Mouse (Mus musculus) myocyte (in vitro differentiated cells): ENCODE results near the gene Pfdn4. TPM values are rescaled to one million over a fixed set of nuclear protein-coding genes. Genes with fewer than 3 reads are reported as not detected.

ENCODE experiments used
- H3K27me3 ChIP-seq: one replicate; pipeline ENCODE4 v1.6.1; 2011; ENCODE audit not compliant: control insufficient read depth, insufficient read depth, insufficient read length
- H3K36me3 ChIP-seq: one replicate; pipeline ENCODE4 v1.6.1; 2011; ENCODE audit not compliant: control insufficient read depth, insufficient read depth
- H3K4me2 ChIP-seq: one replicate; pipeline ENCODE4 v1.6.1; 2011; ENCODE audit warnings: low read depth, control low read depth
- H3K4me3 ChIP-seq: one replicate; pipeline ENCODE4 v1.5.1; 2011; ENCODE audit warnings: mild to moderate bottlenecking, control low read depth, moderate library complexity
- H3K79me2 ChIP-seq: one replicate; pipeline ENCODE4 v1.6.1; 2011; ENCODE audit not compliant: control insufficient read depth, insufficient read depth
- H3ac ChIP-seq: one replicate; pipeline ENCODE4 v1.6.1; 2011; ENCODE audit not compliant: control insufficient read depth, insufficient read length
- CEBPB ChIP-seq: IDR thresholded peaks from 2 replicates; pipeline ENCODE4 v1.6.1; 2011; ENCODE audit warnings: mild to moderate bottlenecking, moderate library complexity; ENCODE audit not compliant: poor library complexity, insufficient read depth, severe bottlenecking
- E2F4 ChIP-seq: IDR thresholded peaks from one replicate; pipeline ENCODE4 v1.6.1; 2011; ENCODE audit warnings: mild to moderate bottlenecking, control low read depth, moderate library complexity; ENCODE audit not compliant: insufficient read depth
- MAX ChIP-seq: IDR thresholded peaks from one replicate; pipeline ENCODE4 v1.6.1; 2011; ENCODE audit warnings: low read depth, mild to moderate bottlenecking, control low read depth
- MYOD1 ChIP-seq, 3 experiments: IDR thresholded peaks; one replicate each; pipeline ENCODE4 v1.6.1; 2011; ENCODE audit warnings: control low read depth in 2 of 3, low read depth in 2 of 3, mild to moderate bottlenecking in 2 of 3, moderate library complexity in 1 of 3; ENCODE audit not compliant: insufficient read length in 2 of 3, control insufficient read depth in 1 of 3
- MYOG ChIP-seq, 3 experiments: IDR thresholded peaks; one replicate each; pipeline ENCODE4 v1.6.1; 2011; ENCODE audit warnings: control low read depth in 2 of 3, low read depth in 2 of 3, mild to moderate bottlenecking in 2 of 3; ENCODE audit not compliant: insufficient read length in 2 of 3, control insufficient read depth in 1 of 3, insufficient read depth in 1 of 3
- POLR2A ChIP-seq: IDR thresholded peaks from one replicate; pipeline ENCODE4 v1.6.1; 2011; ENCODE audit warnings: low read depth, mild to moderate bottlenecking, control low read depth, moderate library complexity; ENCODE audit not compliant: insufficient read length
- POLR2AphosphoS2 ChIP-seq: IDR thresholded peaks from one replicate; pipeline ENCODE4 v1.6.1; 2011; ENCODE audit warnings: low read depth, control low read depth; ENCODE audit not compliant: insufficient read length
- REST ChIP-seq: IDR thresholded peaks from one replicate; pipeline ENCODE4 v1.6.1; 2011; ENCODE audit warnings: mild to moderate bottlenecking, control low read depth, moderate library complexity; ENCODE audit not compliant: insufficient read depth, insufficient read length
- SRF ChIP-seq: IDR thresholded peaks from one replicate; pipeline ENCODE4 v1.6.1; 2011; ENCODE audit warnings: low read depth; ENCODE audit not compliant: control insufficient read depth, insufficient read length
- TCF12 ChIP-seq: IDR thresholded peaks from one replicate; pipeline ENCODE4 v1.6.1; 2011; ENCODE audit warnings: mild to moderate bottlenecking, control low read depth; ENCODE audit not compliant: poor library complexity, insufficient read depth, severe bottlenecking
- TCF3 ChIP-seq: IDR thresholded peaks from one replicate; pipeline ENCODE4 v1.6.1; 2011; ENCODE audit warnings: low read depth, control low read depth; ENCODE audit not compliant: insufficient read length
- USF1 ChIP-seq: IDR thresholded peaks from one replicate; pipeline ENCODE4 v1.6.1; 2011; ENCODE audit warnings: low read depth, mild to moderate bottlenecking, control low read depth, moderate library complexity
- polyA plus RNA-seq: library from polyadenylated mRNA; unstranded; fragments of >200 nt; fragmentation: generic; extraction: Trizol; gene quantifications from one replicate; pipeline ENCODE4 v1.2.1, GENCODE M21; 2012; ENCODE audit warnings: missing spikeins

Pfdn4 gene
- polyA plus RNA-seq, 1 experiment = 34.0 TPM

- TF ChIP-seq CEBPB = no peak
- no peak for TF ChIP-seq MYOD1 (IDR thresholded peaks at IDR 0.05; ENCODE audit: control insufficient read depth in 1 of 3, insufficient read length in 2 of 3, low read depth in 2 of 3)
- TF ChIP-seq E2F4 = no peak
- TF ChIP-seq POLR2AphosphoS2 = no peak
- no peak for TF ChIP-seq REST
- TF ChIP-seq TCF3 = no peak
- TF ChIP-seq USF1 = no peak
- no peak for TF ChIP-seq SRF
- no peak for TF ChIP-seq TCF12
- no peak for TF ChIP-seq MAX
- TF ChIP-seq POLR2A = no peak
- no peak for TF ChIP-seq MYOG (IDR thresholded peaks at IDR 0.05; ENCODE audit: control insufficient read depth in 1 of 3, insufficient read depth in 1 of 3, insufficient read length in 2 of 3, low read depth in 2 of 3)
- Histone ChIP-seq H3K79me2 (no peaks in the 10 kb centered on the region), H3ac (no peak overlapping the region), H3K36me3 (no peaks in the 10 kb centered on the region), H3K27me3 (no peaks in the 10 kb centered on the region), H3K4me3 (no peak overlapping the region), H3K4me2 (no peak overlapping the region)
Observed at GRCm38 (mm10) chr2:170548046-170548445, 51.8 kb downstream of the Pfdn4 start.

- no peaks in the 10 kb centered on the region for H3K36me3 ChIP-seq
- H3ac ChIP-seq = no peak overlapping the region
- H3K79me2 ChIP-seq = no peaks in the 10 kb centered on the region
- H3K4me2 ChIP-seq = no peak overlapping the region
- no peak overlapping the region for H3K4me3 ChIP-seq
- H3K27me3 ChIP-seq = no peaks in the 10 kb centered on the region
- TF ChIP-seq MYOG (IDR thresholded peaks at IDR 0.05; ENCODE audit: control insufficient read depth in 1 of 3, insufficient read depth in 1 of 3, insufficient read length in 2 of 3, low read depth in 2 of 3) (no peak), TCF3 (no peak), SRF (no peak), CEBPB (no peak), TCF12 (no peak), MYOD1 (IDR thresholded peaks at IDR 0.05; ENCODE audit: control insufficient read depth in 1 of 3, insufficient read length in 2 of 3, low read depth in 2 of 3) (no peak), USF1 (no peak), REST (no peak), MAX (no peak), E2F4 (no peak), POLR2AphosphoS2 (no peak)
Observed at GRCm38 (mm10) chr2:170549146-170549545, 52.9 kb downstream of the Pfdn4 start.

GRCm38 (mm10) chr2:170550240-170550639, 54.0 kb downstream of the Pfdn4 start:
- Histone ChIP-seq H3ac (no peak overlapping the region), H3K79me2 (no peaks in the 10 kb centered on the region), H3K27me3 (no peaks in the 10 kb centered on the region), H3K4me3 (no peak overlapping the region), H3K4me2 (no peak overlapping the region), H3K36me3 (no peaks in the 10 kb centered on the region)
- no peak for TF ChIP-seq POLR2A
- TF ChIP-seq SRF = no peak
- TF ChIP-seq USF1 = no peak
- no peak for TF ChIP-seq TCF3
- no peak for TF ChIP-seq REST
- no peak for TF ChIP-seq TCF12
- TF ChIP-seq MYOD1 (IDR thresholded peaks at IDR 0.05; ENCODE audit: control insufficient read depth in 1 of 3, insufficient read length in 2 of 3, low read depth in 2 of 3) = no peak
- TF ChIP-seq MAX = no peak
- TF ChIP-seq CEBPB = no peak
- TF ChIP-seq MYOG (IDR thresholded peaks at IDR 0.05; ENCODE audit: control insufficient read depth in 1 of 3, insufficient read depth in 1 of 3, insufficient read length in 2 of 3, low read depth in 2 of 3) = no peak
- no peak for TF ChIP-seq E2F4
- no peak for TF ChIP-seq POLR2AphosphoS2

GRCm38 (mm10) chr2:170552088-170552487, 55.9 kb downstream of the Pfdn4 start:
- Histone ChIP-seq H3K4me2 (no peak overlapping the region), H3K4me3 (no peak overlapping the region)
- no peak for TF ChIP-seq USF1
- no peak for TF ChIP-seq TCF3
- no peak for TF ChIP-seq E2F4
- TF ChIP-seq MYOG (IDR thresholded peaks at IDR 0.05; ENCODE audit: control insufficient read depth in 1 of 3, insufficient read depth in 1 of 3, insufficient read length in 2 of 3, low read depth in 2 of 3) = no peak
- no peak for TF ChIP-seq MAX
- TF ChIP-seq TCF12 = no peak
- no peak for TF ChIP-seq CEBPB
- no peak for TF ChIP-seq POLR2A
- TF ChIP-seq MYOD1 (IDR thresholded peaks at IDR 0.05; ENCODE audit: control insufficient read depth in 1 of 3, insufficient read length in 2 of 3, low read depth in 2 of 3) = no peak

GRCm38 (mm10) chr2:170563956-170564855, 68.0 kb downstream of the Pfdn4 start:
- no peak overlapping the region for H3ac ChIP-seq
- no peaks in the 10 kb centered on the region for H3K36me3 ChIP-seq
- TF ChIP-seq TCF3 (no peak), SRF (no peak)
- no peaks in the 10 kb centered on the region for H3K79me2 ChIP-seq
- no peak overlapping the region for H3K4me3 ChIP-seq
- H3K27me3 ChIP-seq = no peaks in the 10 kb centered on the region
- no peak overlapping the region for H3K4me2 ChIP-seq

More at GRCm38 (mm10) chr2:170552088-170552487, 55.9 kb downstream of the Pfdn4 start:
- H3K27me3 ChIP-seq = no peaks in the 10 kb centered on the region
- no peaks in the 10 kb centered on the region for H3K36me3 ChIP-seq
- H3K79me2 ChIP-seq = no peaks in the 10 kb centered on the region
- no peak overlapping the region for H3ac ChIP-seq
